Mouse (Mus musculus): ENCODE measurements at regions not wholly inside any gene's neighbourhood (a gene's known extent, or its start where the extent isn't known, plus 50 kb on each side); places are given as distances from the start of the nearest gene placed in this dataset.

- no peak for DNase-seq
These were observed 55.7 kb downstream of the Id4 start for GRCm38 (mm10) chr13:48316747-48317146.

- no peak for DNase-seq
These were observed 56.4 kb downstream of the Id4 start for GRCm38 (mm10) chr13:48317457-48317856.

- no peak for DNase-seq
These were observed 58.0 kb downstream of the Id4 start for GRCm38 (mm10) chr13:48319001-48319400.

DNA sequence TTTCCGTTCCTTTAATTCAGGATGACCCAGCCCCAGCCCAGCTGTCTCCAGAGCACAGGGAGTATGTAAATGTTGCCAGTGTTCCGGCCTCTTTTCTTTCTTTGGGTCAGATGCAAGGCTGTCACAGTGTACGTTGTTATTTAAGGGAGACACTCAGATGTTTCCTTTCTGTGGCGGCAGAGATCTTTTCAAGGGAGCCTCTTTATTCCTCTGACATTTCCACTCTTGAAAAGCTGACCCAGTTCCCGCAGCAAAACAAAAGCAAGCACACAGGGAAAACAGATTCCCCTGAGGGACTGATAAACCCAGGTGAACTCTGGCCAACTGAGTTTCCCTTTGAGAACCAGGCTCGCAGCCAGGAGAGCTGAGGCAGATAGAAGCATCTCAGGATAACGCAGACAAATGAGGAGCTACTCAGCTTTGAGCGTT lies 63.3 kb downstream of the Id4 start:
- no peak for DNase-seq

DNA sequence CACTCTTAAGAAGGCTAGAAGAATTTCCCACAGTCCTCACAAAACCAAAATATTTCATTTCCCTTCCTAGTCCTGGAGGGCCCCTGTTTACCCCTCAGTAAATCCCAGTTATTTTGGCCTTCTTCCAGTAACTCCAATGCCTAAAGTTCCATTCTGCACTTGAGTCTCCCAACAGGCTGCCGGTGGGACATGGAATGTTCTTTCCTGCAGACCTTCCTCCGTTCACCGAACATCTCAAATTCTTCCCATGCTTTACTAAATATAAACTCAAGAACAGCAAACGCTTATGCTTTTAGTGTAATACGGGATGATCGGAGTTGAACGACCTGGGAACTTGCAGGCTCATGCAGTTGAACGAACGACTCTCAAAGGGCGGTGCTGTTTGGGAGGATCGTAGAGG lies 69.6 kb downstream of the Id4 start:
- no peak for DNase-seq

- no peak for DNase-seq
These were observed 75.1 kb downstream of the Id4 start for GRCm38 (mm10) chr13:48336135-48336534.

DNA sequence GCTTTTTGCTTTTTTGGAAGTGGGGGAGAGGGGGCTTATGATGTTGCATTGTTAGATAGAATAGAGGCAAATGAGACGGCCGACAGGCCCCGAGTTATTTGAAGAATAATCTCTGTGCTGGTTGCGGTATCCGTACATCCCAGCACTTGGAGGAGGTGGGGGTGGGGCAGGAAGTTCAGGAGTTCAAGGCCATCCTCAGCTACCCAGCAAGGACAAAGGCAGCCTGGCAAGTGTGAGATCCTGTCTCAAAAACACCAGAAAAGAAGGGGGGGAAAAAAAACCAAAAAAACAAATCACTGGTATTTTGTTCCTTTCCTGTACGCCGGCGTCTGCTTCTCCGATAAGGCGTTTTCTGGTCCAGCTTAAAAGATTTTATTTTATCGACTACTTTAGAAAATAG lies 75.6 kb downstream of the Id4 start:
- DNase-seq: no peak

- DNase-seq: no peak
These were observed 77.5 kb downstream of the Id4 start for GRCm38 (mm10) chr13:48338561-48338960.

- no peak for DNase-seq
These were observed 89.1 kb downstream of the Id4 start for GRCm38 (mm10) chr13:48350124-48350523.

DNA sequence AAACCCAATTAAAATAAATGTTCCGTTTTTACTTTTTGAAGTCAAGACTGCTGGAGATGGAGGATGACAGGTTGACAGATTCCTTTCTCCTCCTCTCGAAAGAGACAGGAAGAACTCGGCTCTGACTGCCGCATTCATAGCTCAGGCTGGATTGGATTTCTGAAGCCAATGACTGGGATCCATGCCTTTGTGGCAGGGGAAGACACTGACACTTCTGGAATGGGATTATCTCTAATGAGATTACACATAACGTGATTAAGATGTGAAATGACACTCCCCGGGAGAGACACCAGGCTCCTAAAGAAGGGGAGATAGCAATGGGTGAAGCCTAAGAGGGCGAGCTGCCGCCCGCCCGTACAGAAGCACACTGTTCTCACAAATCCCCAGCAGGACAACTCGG lies 89.9 kb downstream of the Id4 start:
- DNase-seq: no peak

- no peak for DNase-seq
These were observed 96.1 kb downstream of the Id4 start for GRCm38 (mm10) chr13:48357118-48357517.

DNA sequence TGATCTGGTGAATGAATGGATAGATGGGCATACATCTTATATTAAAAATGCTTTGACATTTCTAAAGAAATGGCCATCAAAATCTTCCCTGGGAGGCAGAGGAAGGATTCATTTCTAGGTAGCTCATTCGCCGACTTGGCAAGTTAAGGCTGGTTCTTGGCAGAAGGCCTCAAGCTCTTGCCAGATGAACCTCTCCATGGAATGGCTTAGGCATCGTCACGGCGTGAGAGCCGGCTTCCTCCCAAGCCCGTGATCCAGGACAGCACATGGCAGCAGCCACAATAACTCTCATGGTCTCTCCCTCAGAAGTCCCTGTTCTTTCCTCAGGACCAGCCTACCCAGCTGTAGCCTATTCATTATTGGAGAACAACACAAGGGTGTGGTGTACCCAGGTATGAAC lies 96.6 kb downstream of the Id4 start:
- DNase-seq: peak; percentile 30

DNA sequence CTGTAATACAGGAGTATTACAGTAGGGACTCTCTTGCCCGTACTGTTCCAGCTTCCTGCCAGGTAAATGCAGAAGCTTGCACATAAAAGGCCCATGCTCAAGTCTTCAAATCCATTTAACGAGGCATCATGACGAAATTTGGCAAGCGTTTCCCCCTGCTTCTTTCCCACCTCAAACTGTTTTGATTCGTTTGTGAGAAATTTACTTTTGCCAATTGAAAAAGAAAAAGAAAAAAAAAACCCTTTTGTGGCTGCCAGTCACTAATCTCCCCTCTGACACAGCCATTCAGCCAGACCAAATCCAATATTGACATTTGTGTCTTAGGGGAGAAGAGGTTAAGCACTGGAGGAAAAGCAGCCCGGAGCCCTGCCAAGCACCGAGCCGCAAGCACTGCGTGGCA lies 110.0 kb downstream of the Id4 start:
- DNase-seq: no peak

GRCm38 (mm10) chr13:48376405-48376804 lies 115.4 kb downstream of the Id4 start:
- DNase-seq: no peak

DNA sequence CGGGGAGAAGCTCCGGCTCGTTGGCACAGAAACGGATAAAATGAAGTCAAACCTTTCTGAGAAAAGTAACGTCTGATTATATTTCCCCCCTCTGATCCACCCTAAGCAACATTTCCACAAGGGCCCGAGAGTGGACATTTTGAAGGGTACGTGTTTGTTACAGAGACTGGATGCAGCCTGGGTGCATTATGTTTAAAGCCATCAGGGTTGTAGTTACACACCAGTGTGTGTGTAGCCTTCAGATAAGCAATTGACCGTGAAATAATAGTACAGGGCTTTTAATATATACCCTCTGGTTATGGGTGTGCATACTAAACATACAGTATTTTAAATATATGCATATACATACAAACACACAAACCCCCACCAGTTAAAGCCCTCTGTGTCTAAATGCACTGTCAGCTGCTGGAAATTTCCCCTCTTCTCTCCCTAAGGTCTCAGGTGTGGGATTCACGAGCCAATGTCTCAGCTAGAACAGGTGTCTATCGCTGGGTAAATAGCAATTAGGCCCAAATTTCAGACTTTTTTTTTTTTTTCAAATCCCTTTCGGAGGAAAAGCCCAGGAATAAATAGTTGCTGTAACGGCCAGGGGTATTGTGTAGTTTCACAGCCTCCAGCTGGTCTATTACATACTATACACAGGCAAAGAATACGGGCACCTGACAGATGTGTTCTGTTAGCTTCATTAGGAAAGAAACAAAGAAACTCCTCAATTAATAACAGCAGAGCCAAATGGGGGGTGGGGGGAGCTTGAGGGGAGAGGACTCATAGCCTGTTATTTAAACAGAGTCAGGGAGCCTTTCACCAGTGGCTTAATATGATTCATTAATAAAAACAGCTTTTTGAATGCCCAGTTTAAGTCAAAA lies 122.8 kb downstream of the Id4 start:
- DNase-seq: no peak

DNA sequence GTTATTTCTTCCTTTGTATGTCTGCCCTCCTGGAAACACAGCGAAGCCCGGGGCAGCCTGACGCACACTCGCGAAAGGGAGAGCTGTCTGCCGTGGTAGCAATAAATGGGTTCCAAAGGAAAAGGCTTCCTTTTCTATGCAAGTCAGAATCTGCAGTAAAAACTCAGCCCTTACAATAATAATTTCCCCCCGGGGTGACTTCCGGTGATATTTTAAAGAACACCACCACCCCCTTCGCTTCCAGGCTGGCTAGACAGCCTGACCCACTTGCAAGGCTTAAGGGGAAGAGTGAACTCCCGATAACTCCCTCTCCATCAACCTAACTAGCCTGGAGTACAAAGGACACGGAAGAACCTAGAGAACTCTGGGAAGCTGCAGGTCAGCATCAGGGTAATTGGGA lies 123.9 kb downstream of the Id4 start:
- no peak for DNase-seq

GRCm38 (mm10) chr13:48391126-48391525 lies 122.1 kb downstream of the Zfp169 start:
- no peak for DNase-seq

GRCm38 (mm10) chr13:48397761-48398160 lies 115.5 kb downstream of the Zfp169 start:
- no peak for DNase-seq

- no peak for DNase-seq
These were observed 114.6 kb downstream of the Zfp169 start for GRCm38 (mm10) chr13:48398617-48399016.

GRCm38 (mm10) chr13:48402316-48402715 lies 110.9 kb downstream of the Zfp169 start:
- no peak for DNase-seq

DNA sequence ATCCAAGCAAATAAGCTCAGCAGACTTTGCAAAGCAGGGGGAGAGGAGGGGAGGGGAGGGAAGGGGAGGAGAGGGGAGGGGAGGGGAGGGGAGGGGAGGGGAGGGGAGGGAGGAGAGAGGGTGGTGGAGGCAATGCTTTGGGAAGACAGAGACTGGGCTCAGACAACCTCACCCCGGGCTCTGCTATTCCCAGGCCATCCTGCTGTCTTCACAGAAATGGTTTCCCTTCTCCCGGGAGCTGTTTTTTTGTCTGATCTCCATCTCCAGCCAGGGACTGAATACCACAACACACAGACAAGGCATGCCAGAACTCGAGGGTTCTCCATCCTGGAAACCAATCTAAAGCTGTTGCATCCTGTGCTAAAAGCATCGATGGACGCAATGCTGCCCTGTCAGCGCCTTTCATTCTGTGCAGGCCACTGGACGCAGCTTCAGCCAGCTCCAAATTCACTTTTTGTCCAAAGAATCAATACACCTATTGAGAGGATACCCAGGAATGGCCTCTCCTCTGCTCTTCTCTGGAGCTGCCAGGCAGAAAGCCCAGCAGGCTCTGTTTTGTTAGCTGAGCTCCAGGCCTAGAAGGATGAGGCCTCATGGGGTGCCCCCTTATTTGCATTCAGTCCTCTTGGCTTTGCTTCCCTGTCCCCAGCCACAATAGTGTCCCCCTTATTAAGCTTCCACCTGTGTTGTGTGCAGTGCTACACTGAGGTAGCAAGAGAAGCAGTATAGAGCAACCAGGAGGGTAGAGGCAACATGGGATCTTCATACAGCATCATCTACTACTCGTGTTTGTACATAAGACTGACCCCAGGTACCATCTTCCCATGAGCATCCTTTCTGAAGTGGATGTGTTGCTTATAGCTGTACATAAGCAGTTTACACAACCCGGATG lies 90.6 kb downstream of the Zfp169 start:
- no peak for DNase-seq

- no peak for DNase-seq
These were observed 86.4 kb downstream of the Zfp169 start for GRCm38 (mm10) chr13:48426816-48427215.

DNA sequence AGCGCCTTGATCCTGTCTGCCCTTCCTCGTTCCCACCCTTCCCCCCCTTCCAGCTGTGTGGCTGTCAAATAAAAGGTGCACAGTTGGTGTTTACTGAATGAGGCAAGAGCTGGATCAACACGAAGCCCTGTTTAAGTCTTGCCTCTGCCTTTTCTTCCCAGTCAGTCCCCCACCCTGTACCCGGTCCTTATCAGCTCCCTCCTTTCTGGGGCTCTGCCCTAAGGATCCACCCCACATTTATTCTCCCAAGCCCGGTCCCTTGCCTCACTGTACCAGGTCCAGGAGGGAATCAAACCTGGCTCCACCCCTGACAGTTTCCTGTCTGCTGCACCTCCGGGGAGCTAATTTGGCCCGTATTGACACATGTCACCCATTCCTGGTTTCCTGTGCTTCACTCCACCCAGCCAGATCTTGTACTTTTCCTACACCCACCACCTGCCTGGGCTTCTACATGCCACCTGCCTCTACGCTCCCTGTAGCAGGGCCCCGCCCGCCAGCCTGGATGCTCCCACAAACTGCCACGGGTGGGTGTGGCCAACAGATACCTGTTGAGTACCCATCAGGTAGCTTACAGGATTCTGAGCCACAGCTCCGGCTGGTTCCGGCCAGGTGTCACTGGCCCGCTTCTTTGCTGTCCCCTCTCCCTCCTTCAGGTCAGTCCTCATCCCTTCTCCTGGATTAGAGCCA lies 76.4 kb downstream of the Zfp169 start:
- no peak for DNase-seq

Measured in right cerebral cortex, postnatal 4 days (tissue).